In genomic region chr8:116928588-116928987, GRCm38 (mm10) we compare ENCODE assay signal across 21 mouse cellular contexts. TPM values are rescaled to one million over a fixed set of nuclear protein-coding genes. Genes with fewer than 3 reads are reported as not detected.
A peak's percentile ranks its signal among the peaks of the same experiment; 100 is the strongest.
DNase-seq lines count a peak whose midpoint lies in the region; ATAC-seq and TF ChIP-seq lines count a peak whose summit lies in the region.
"Had no signal": no experiment of that assay in that cellular context is flagged by ENCODE, and none has a peak within 500 bp of the region (broad histone marks: within the 10 kb centered on the region; RNA-seq: fewer than 3 reads in every experiment).

No protein-coding gene starts in this region.

- no peak for ATAC-seq in forebrain, postnatal 0 days
- no peak for ATAC-seq in forebrain, embryonic 15.5 days (replicated peaks)
- ATAC-seq in liver, postnatal 0 days, result no peak
- no peak for ATAC-seq in liver, embryonic 12.5 days
- ATAC-seq in megakaryocyte progenitor cell, adult 5-6 weeks (replicated peaks; ENCODE audit: poor library complexity), result peak; percentile 59
- ATAC-seq: forebrain, embryonic 16.5 days; intestine, postnatal 0 days; midbrain, embryonic 13.5 days had no signal

- TF ChIP-seq RAD21 in MEL (IDR thresholded peaks at IDR 0.05; ENCODE audit: low read depth, low read length), result no peak; the same call in 1 of the 2 replicates

- TF ChIP-seq EP300 in liver, postnatal 0 days (IDR thresholded peaks at IDR 0.05; ENCODE audit: low read depth), result no peak
- TF ChIP-seq EP300 in MEL (IDR thresholded peaks at IDR 0.05; ENCODE audit: low read depth in 1 of 2, low read length in 2 of 2), result no peak

- no peaks in the 10 kb centered on the region for H3K36me3 ChIP-seq in forebrain, postnatal 0 days (ENCODE audit: insufficient read depth)
- H3K36me3 ChIP-seq in forebrain, embryonic 15.5 days, result peaks cover 2% of the 10 kb centered on the region; the same call in 1 of the 2 replicates
- peaks cover 59% of the 10 kb centered on the region for H3K36me3 ChIP-seq in liver, postnatal 0 days (replicated peaks; ENCODE audit: insufficient read depth, low read length)
- peaks cover 99% of the 10 kb centered on the region for H3K36me3 ChIP-seq in liver, embryonic 12.5 days
- peaks cover 0 to 13% of the 10 kb centered on the region in 2 experiments; a peak in 3 of 4 replicates for H3K36me3 ChIP-seq in MEL (ENCODE audit: control insufficient read depth in 1 of 2, insufficient read depth in 2 of 2, low read length in 2 of 2)
- H3K36me3 ChIP-seq: hindbrain, embryonic 15.5 days had no signal

- H3K4me1 ChIP-seq in forebrain, postnatal 0 days (ENCODE audit: insufficient read depth), result no peaks in the 10 kb centered on the region
- H3K4me1 ChIP-seq in forebrain, embryonic 15.5 days, result no peaks in the 10 kb centered on the region
- peaks cover under 1% of the 10 kb centered on the region; the same call in 1 of the 2 replicates for H3K4me1 ChIP-seq in liver, postnatal 0 days (ENCODE audit: insufficient read depth)
- peaks cover 4% of the 10 kb centered on the region for H3K4me1 ChIP-seq in liver, embryonic 12.5 days
- no peaks in the 10 kb centered on the region for H3K4me1 ChIP-seq in MEL (ENCODE audit: control insufficient read depth in 1 of 2, insufficient read depth in 2 of 2, low read length in 2 of 2)
- H3K4me1 ChIP-seq: hindbrain, embryonic 15.5 days; kidney, embryonic 15.5 days; limb, embryonic 15.5 days; midbrain, embryonic 13.5 days had no signal

- H3K79me2 ChIP-seq in MEL (ENCODE audit: control insufficient read depth, insufficient read depth, low read length, poor library complexity), result no peaks in the 10 kb centered on the region

- no peak for DNase-seq in forebrain, postnatal 0 days
- no peak for DNase-seq in liver, postnatal 0 days
- DNase-seq in MEL (ENCODE audit: low read depth, low spot score), result peak; percentile 38
- no peak for DNase-seq in heart, adult 8-10 months (ENCODE audit: low spot score)
- no peak for DNase-seq in frontal cortex, postnatal 10 days (ENCODE audit: low spot score in 2 of 2)
- DNase-seq: cerebellum, adult 11 months; heart, adult 18-20 months; layer of hippocampus, postnatal 36 days; right cerebral cortex, postnatal 25 days had no signal

- H3K4me3 ChIP-seq in forebrain, postnatal 0 days (ENCODE audit: low read depth, low read length), result no peak overlapping the region
- H3K4me3 ChIP-seq in forebrain, embryonic 15.5 days, result no peak overlapping the region
- H3K4me3 ChIP-seq in liver, postnatal 0 days (ENCODE audit: low read depth, low read length), result no peak overlapping the region
- H3K4me3 ChIP-seq in liver, embryonic 12.5 days, result no peak overlapping the region
- no peak overlapping the region for H3K4me3 ChIP-seq in MEL (ENCODE audit: control insufficient read depth in 1 of 2, insufficient read depth in 1 of 2, low read depth in 2 of 2, low read length in 2 of 2)
- H3K4me3 ChIP-seq: hindbrain, embryonic 15.5 days; kidney, embryonic 15.5 days; limb, embryonic 15.5 days; midbrain, embryonic 13.5 days; myocyte had no signal

- no peak overlapping the region for H3K27ac ChIP-seq in forebrain, postnatal 0 days (ENCODE audit: low read depth, low read length)
- H3K27ac ChIP-seq in forebrain, embryonic 15.5 days (replicated peaks), result no peak overlapping the region
- no peak overlapping the region for H3K27ac ChIP-seq in liver, postnatal 0 days (ENCODE audit: low read depth)
- no peak overlapping the region for H3K27ac ChIP-seq in liver, embryonic 12.5 days
- no peak overlapping the region for H3K27ac ChIP-seq in MEL (ENCODE audit: control insufficient read depth, low read depth, low read length)
- H3K27ac ChIP-seq: hindbrain, embryonic 15.5 days; kidney, embryonic 15.5 days; limb, embryonic 15.5 days; midbrain, embryonic 13.5 days had no signal

- no peaks in the 10 kb centered on the region for H3K9me3 ChIP-seq in forebrain, postnatal 0 days (ENCODE audit: low read length)
- no peaks in the 10 kb centered on the region for H3K9me3 ChIP-seq in forebrain, embryonic 15.5 days
- no peaks in the 10 kb centered on the region for H3K9me3 ChIP-seq in liver, postnatal 0 days (ENCODE audit: low read length)
- H3K9me3 ChIP-seq in liver, embryonic 12.5 days (replicated peaks), result no peaks in the 10 kb centered on the region
- H3K9me3 ChIP-seq in MEL (replicated peaks; ENCODE audit: insufficient read depth, low read length), result no peaks in the 10 kb centered on the region
- H3K9me3 ChIP-seq: hindbrain, embryonic 15.5 days; kidney, embryonic 15.5 days; limb, embryonic 15.5 days; midbrain, embryonic 13.5 days had no signal

- no peak overlapping the region for H3K4me2 ChIP-seq in forebrain, postnatal 0 days (ENCODE audit: low read depth)
- no peak overlapping the region for H3K4me2 ChIP-seq in forebrain, embryonic 15.5 days (replicated peaks)
- no peak overlapping the region for H3K4me2 ChIP-seq in liver, postnatal 0 days (ENCODE audit: low read depth, low read length)
- no peak overlapping the region for H3K4me2 ChIP-seq in liver, embryonic 12.5 days
- H3K4me2 ChIP-seq: hindbrain, embryonic 15.5 days; kidney, embryonic 15.5 days; limb, embryonic 15.5 days; midbrain, embryonic 13.5 days had no signal

- WGBS in forebrain, postnatal 0 days, result 89% methylated on average over 5 of the region's 5 CpGs
- WGBS in forebrain, embryonic 15.5 days, result 89% methylated on average over 5 of the region's 5 CpGs
- WGBS in liver, postnatal 0 days (ENCODE audit: insufficient replicate concordance), result 84% methylated on average over 5 of the region's 5 CpGs
- WGBS in liver, embryonic 12.5 days (ENCODE audit: insufficient replicate concordance), result 86% methylated on average over 5 of the region's 5 CpGs

- H3K9ac ChIP-seq in forebrain, postnatal 0 days, result no peak overlapping the region
- no peak overlapping the region for H3K9ac ChIP-seq in forebrain, embryonic 15.5 days (replicated peaks)
- no peak overlapping the region for H3K9ac ChIP-seq in liver, postnatal 0 days (replicated peaks)
- no peak overlapping the region for H3K9ac ChIP-seq in liver, embryonic 12.5 days
- H3K9ac ChIP-seq in MEL (ENCODE audit: control insufficient read depth, low read depth, low read length, poor library complexity, severe bottlenecking), result no peak overlapping the region
- H3K9ac ChIP-seq: hindbrain, embryonic 15.5 days; kidney, embryonic 15.5 days; limb, embryonic 15.5 days; midbrain, embryonic 13.5 days had no signal

- no peaks in the 10 kb centered on the region for H3K27me3 ChIP-seq in forebrain, postnatal 0 days (ENCODE audit: insufficient read depth, low read length)
- H3K27me3 ChIP-seq in forebrain, embryonic 15.5 days, result no peaks in the 10 kb centered on the region
- H3K27me3 ChIP-seq in liver, postnatal 0 days (ENCODE audit: insufficient read depth, low read length), result no peaks in the 10 kb centered on the region
- no peaks in the 10 kb centered on the region for H3K27me3 ChIP-seq in liver, embryonic 12.5 days (replicated peaks)
- no peaks in the 10 kb centered on the region for H3K27me3 ChIP-seq in MEL (ENCODE audit: control insufficient read depth in 1 of 2, insufficient read depth in 2 of 2, low read length in 2 of 2)
- H3K27me3 ChIP-seq: CH12.LX; hindbrain, embryonic 15.5 days; kidney, embryonic 15.5 days; limb, embryonic 15.5 days; midbrain, embryonic 13.5 days; Patski had no signal

- no peak for TF ChIP-seq POLR2A in MEL (IDR thresholded peaks at IDR 0.05; ENCODE audit: control insufficient read depth in 1 of 2, insufficient read depth in 1 of 2, low read depth in 1 of 2, low read length in 2 of 2, poor library complexity in 1 of 2)

- TF ChIP-seq CTCF in forebrain, postnatal 0 days (IDR thresholded peaks at IDR 0.05; ENCODE audit: low read depth), result peak; percentile 22; the same call in 1 of the 2 replicates
- TF ChIP-seq CTCF in liver, postnatal 0 days (IDR thresholded peaks at IDR 0.05; ENCODE audit: low read depth), result peak; percentile 38; the same call in 1 of the 2 replicates
- peak; percentile 21 to 55 (median 40); a peak in 5 of 6 replicates for TF ChIP-seq CTCF in MEL (IDR thresholded peaks at IDR 0.05 in 2 of 3, conservative IDR thresholded peaks at IDR 0.05 in 1 of 3; ENCODE audit: control insufficient read depth in 1 of 3, insufficient read depth in 1 of 3, low read depth in 2 of 3, low read length in 3 of 3, poor library complexity in 1 of 3, severe bottlenecking in 1 of 3)

RNA-seq across cellular contexts. Expression of gene Cenpn, which starts 7.1 kb away (rescaled TPM):
- total RNA-seq in forebrain, postnatal 0 days (2014; rRNA removed), result 3.6 and 5.2 TPM in 2 replicates
- 4.7 and 5.9 TPM in 2 replicates for polyA plus RNA-seq in forebrain, postnatal 0 days (2015; fragmentation: Nextera tagmentation; extraction: Ambion mirVana)
- 17.1 and 17.8 TPM in 2 replicates for polyA plus RNA-seq in forebrain, embryonic 15.5 days (2015; fragmentation: Nextera tagmentation; extraction: Ambion mirVana)
- 10.6 and 11.8 TPM in 2 replicates for polyA plus RNA-seq in liver, postnatal 0 days (2015; fragmentation: Nextera tagmentation; extraction: Ambion mirVana)
- 37.3 and 41.1 TPM in 2 replicates for polyA plus RNA-seq in liver, embryonic 12.5 days (2016; fragmentation: Nextera tagmentation; extraction: Ambion mirVana)
- 39.6 and 41.8 TPM in 2 replicates for total RNA-seq in MEL (2012; rRNA removed)
- 10 to 100 TPM in 1 of 2 experiments, not detected in 1; 59.5 TPM for polyA plus RNA-seq in MEL (2012; ENCODE audit: insufficient read depth in 1 of 2, insufficient read length in 2 of 2, low read depth in 1 of 2, low replicate concordance in 2 of 2, missing spikeins in 1 of 2)
- total RNA-seq in megakaryocyte progenitor cell, adult 5-6 weeks (2015), result 47.2 and 48.4 TPM in 2 replicates
- total RNA-seq in megakaryocyte progenitor cell, adult 5-6 weeks (2017), result 32.0 and 32.2 TPM in 2 replicates
- under 1 TPM; 0.56 to 0.75 (median 0.63) TPM for total RNA-seq in heart, adult 8-10 months (2022)

RNA-seq across cellular contexts. Expression of gene Cmc2, which starts 7.3 kb away (rescaled TPM):
- 6.9 and 9.5 TPM in 2 replicates for total RNA-seq in forebrain, postnatal 0 days (2014; rRNA removed)
- 26.8 and 27.9 TPM in 2 replicates for polyA plus RNA-seq in forebrain, postnatal 0 days (2015; fragmentation: Nextera tagmentation; extraction: Ambion mirVana)
- polyA plus RNA-seq in forebrain, embryonic 15.5 days (2015; fragmentation: Nextera tagmentation; extraction: Ambion mirVana), result 40.7 and 41.2 TPM in 2 replicates
- 47.3 and 51.9 TPM in 2 replicates for polyA plus RNA-seq in liver, postnatal 0 days (2015; fragmentation: Nextera tagmentation; extraction: Ambion mirVana)
- polyA plus RNA-seq in liver, embryonic 12.5 days (2016; fragmentation: Nextera tagmentation; extraction: Ambion mirVana), result 83.5 and 87.1 TPM in 2 replicates
- total RNA-seq in MEL (2012; rRNA removed), result 60.2 and 65.4 TPM in 2 replicates
- polyA plus RNA-seq in MEL (2012; ENCODE audit: insufficient read depth in 1 of 2, insufficient read length in 2 of 2, low read depth in 1 of 2, low replicate concordance in 2 of 2, missing spikeins in 1 of 2), result 100 to 1,000 TPM in 1 of 2 experiments, not detected in 1; 111 TPM
- total RNA-seq in megakaryocyte progenitor cell, adult 5-6 weeks (2015), result 34.4 and 41.4 TPM in 2 replicates
- 70.7 and 79.0 TPM in 2 replicates for total RNA-seq in megakaryocyte progenitor cell, adult 5-6 weeks (2017)
- total RNA-seq in heart, adult 8-10 months (2022), result 10 to 100 TPM; 65.4 to 79.4 (median 70.2) TPM

RNA-seq across cellular contexts. Expression of gene Atmin, which starts 14.6 kb away (rescaled TPM):
- total RNA-seq in forebrain, postnatal 0 days (2014; rRNA removed), result 24.9 and 39.4 TPM in 2 replicates
- 15.1 and 18.8 TPM in 2 replicates for polyA plus RNA-seq in forebrain, postnatal 0 days (2015; fragmentation: Nextera tagmentation; extraction: Ambion mirVana)
- polyA plus RNA-seq in forebrain, embryonic 15.5 days (2015; fragmentation: Nextera tagmentation; extraction: Ambion mirVana), result 16.7 and 17.3 TPM in 2 replicates
- 2.9 and 3.1 TPM in 2 replicates for polyA plus RNA-seq in liver, postnatal 0 days (2015; fragmentation: Nextera tagmentation; extraction: Ambion mirVana)
- 7.6 and 8.2 TPM in 2 replicates for polyA plus RNA-seq in liver, embryonic 12.5 days (2016; fragmentation: Nextera tagmentation; extraction: Ambion mirVana)
- total RNA-seq in MEL (2012; rRNA removed), result 17.3 and 19.7 TPM in 2 replicates
- 10 to 100 TPM in 1 of 2 experiments, not detected in 1; 34.5 TPM for polyA plus RNA-seq in MEL (2012; ENCODE audit: insufficient read depth in 1 of 2, insufficient read length in 2 of 2, low read depth in 1 of 2, low replicate concordance in 2 of 2, missing spikeins in 1 of 2)
- 11.4 and 14.3 TPM in 2 replicates for total RNA-seq in megakaryocyte progenitor cell, adult 5-6 weeks (2015)
- total RNA-seq in megakaryocyte progenitor cell, adult 5-6 weeks (2017), result 10.8 and 11.1 TPM in 2 replicates
- 10 to 100 TPM; 15.9 to 18.0 (median 17.4) TPM for total RNA-seq in heart, adult 8-10 months (2022)

RNA-seq across cellular contexts. Expression of gene 1700030J22Rik, which starts 50.2 kb away (rescaled TPM):
- 7.8 and 7.9 TPM in 2 replicates for total RNA-seq in forebrain, postnatal 0 days (2014; rRNA removed)
- 4.3 and 6.5 TPM in 2 replicates for polyA plus RNA-seq in forebrain, postnatal 0 days (2015; fragmentation: Nextera tagmentation; extraction: Ambion mirVana)
- 5.1 and 5.9 TPM in 2 replicates for polyA plus RNA-seq in forebrain, embryonic 15.5 days (2015; fragmentation: Nextera tagmentation; extraction: Ambion mirVana)
- polyA plus RNA-seq in liver, postnatal 0 days (2015; fragmentation: Nextera tagmentation; extraction: Ambion mirVana), result 0.33 TPM in 2 replicates
- 0.66 and 0.92 TPM in 2 replicates for polyA plus RNA-seq in liver, embryonic 12.5 days (2016; fragmentation: Nextera tagmentation; extraction: Ambion mirVana)
- 0.15 and 0.16 TPM in 2 replicates for total RNA-seq in MEL (2012; rRNA removed)
- polyA plus RNA-seq in MEL (2012; ENCODE audit: insufficient read depth in 1 of 2, insufficient read length in 2 of 2, low read depth in 1 of 2, low replicate concordance in 2 of 2, missing spikeins in 1 of 2), result under 1 TPM in 1 of 2 experiments, not detected in 1; 0.38 TPM
- total RNA-seq in megakaryocyte progenitor cell, adult 5-6 weeks (2015), result not detected in 2 replicates
- total RNA-seq in megakaryocyte progenitor cell, adult 5-6 weeks (2017), result 0.24 TPM in 1 of 2 replicates, not detected in the other
- under 1 TPM; 0.35 to 0.46 (median 0.39) TPM for total RNA-seq in heart, adult 8-10 months (2022)
